Mouse (Mus musculus) testis, postnatal 14 days (tissue): ENCODE measurements at regions not wholly inside any gene's neighbourhood (a gene's known extent, or its start where the extent isn't known, plus 50 kb on each side); places are given as distances from the start of the nearest gene placed in this dataset.

ENCODE experiments used
- DNase-seq: peaks from one replicate; pipeline ENCODE4 v3.0.0; 2021; ENCODE audit warnings: low spot score

GRCm38 (mm10) chr7:70575614-70576013 lies 209.1 kb upstream of the Nr2f2 start:
- no peak for DNase-seq

- DNase-seq: no peak
These were observed 207.7 kb upstream of the Nr2f2 start for GRCm38 (mm10) chr7:70574194-70574593.

- DNase-seq: no peak
These were observed 198.5 kb upstream of the Nr2f2 start for GRCm38 (mm10) chr7:70565034-70565433.

- DNase-seq: no peak
These were observed 182.5 kb upstream of the Nr2f2 start for GRCm38 (mm10) chr7:70548936-70549450.

GRCm38 (mm10) chr7:70541881-70542665 lies 175.5 kb upstream of the Nr2f2 start:
- no peak for DNase-seq

GRCm38 (mm10) chr7:70539121-70539642 lies 172.6 kb upstream of the Nr2f2 start:
- DNase-seq: no peak

GRCm38 (mm10) chr7:70536046-70536445 lies 169.5 kb upstream of the Nr2f2 start:
- DNase-seq: no peak

GRCm38 (mm10) chr7:70533552-70533951 lies 167.0 kb upstream of the Nr2f2 start:
- no peak for DNase-seq

- DNase-seq: no peak
These were observed 161.4 kb upstream of the Nr2f2 start for GRCm38 (mm10) chr7:70527921-70528320.

- no peak for DNase-seq
These were observed 158.8 kb upstream of the Nr2f2 start for GRCm38 (mm10) chr7:70525372-70525771.

GRCm38 (mm10) chr7:70524744-70525143 lies 158.2 kb upstream of the Nr2f2 start:
- no peak for DNase-seq

GRCm38 (mm10) chr7:70524251-70524650 lies 157.7 kb upstream of the Nr2f2 start:
- DNase-seq: no peak

- DNase-seq: no peak
These were observed 150.2 kb upstream of the Nr2f2 start for GRCm38 (mm10) chr7:70516741-70517140.

GRCm38 (mm10) chr7:70515341-70515851 lies 148.9 kb upstream of the Nr2f2 start:
- no peak for DNase-seq

GRCm38 (mm10) chr7:70514666-70515065 lies 148.1 kb upstream of the Nr2f2 start:
- DNase-seq: peak; percentile 6

- DNase-seq: no peak
These were observed 145.8 kb upstream of the Nr2f2 start for GRCm38 (mm10) chr7:70512354-70512753.

- no peak for DNase-seq
These were observed 139.2 kb upstream of the Nr2f2 start for GRCm38 (mm10) chr7:70505671-70506181.

GRCm38 (mm10) chr7:70501821-70502220 lies 135.3 kb upstream of the Nr2f2 start:
- DNase-seq: no peak

- DNase-seq: no peak
These were observed 130.1 kb upstream of the Nr2f2 start for GRCm38 (mm10) chr7:70496541-70497154.

- DNase-seq: no peak
These were observed 117.7 kb upstream of the Nr2f2 start for GRCm38 (mm10) chr7:70484201-70484600.

- DNase-seq: no peak
These were observed 117.0 kb upstream of the Nr2f2 start for GRCm38 (mm10) chr7:70483536-70483935.

- DNase-seq: no peak
These were observed 115.3 kb upstream of the Nr2f2 start for GRCm38 (mm10) chr7:70481880-70482279.

- no peak for DNase-seq
These were observed 106.3 kb upstream of the Nr2f2 start for GRCm38 (mm10) chr7:70472786-70473185.
